Mouse (Mus musculus) mesoderm, embryonic 11.5 days (tissue): ENCODE results near the gene Sspn.

Experiments
- DNase-seq: peaks from one replicate; pipeline ENCODE4 v3.0.0-alpha.2; 2012; ENCODE audit warnings: low read depth, low spot score

The Sspn gene

DNA sequence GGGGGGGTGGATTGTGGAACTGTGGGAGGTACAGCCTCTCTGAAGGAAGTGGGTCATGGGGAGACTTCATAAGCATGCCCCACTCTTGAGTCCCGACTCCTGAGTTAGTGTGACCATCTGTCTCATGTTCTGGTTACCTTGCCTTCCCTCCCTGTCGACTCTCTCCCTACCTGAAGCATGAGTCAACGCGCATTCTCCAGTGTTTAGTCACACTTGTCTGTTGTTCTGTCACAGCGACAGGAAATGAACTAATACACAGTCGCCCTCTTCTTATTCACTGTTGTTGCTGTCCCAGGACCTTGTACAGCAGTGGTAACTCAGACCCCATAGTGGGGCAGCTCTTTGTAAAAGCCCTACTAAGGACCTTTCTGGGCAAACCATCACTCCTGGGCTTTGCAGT, 41.4 kb downstream of the Sspn start:
- DNase-seq: no peak

GRCm38 (mm10) chr6:145973356-145973755, 41.9 kb downstream of the Sspn start:
- DNase-seq: no peak

DNA sequence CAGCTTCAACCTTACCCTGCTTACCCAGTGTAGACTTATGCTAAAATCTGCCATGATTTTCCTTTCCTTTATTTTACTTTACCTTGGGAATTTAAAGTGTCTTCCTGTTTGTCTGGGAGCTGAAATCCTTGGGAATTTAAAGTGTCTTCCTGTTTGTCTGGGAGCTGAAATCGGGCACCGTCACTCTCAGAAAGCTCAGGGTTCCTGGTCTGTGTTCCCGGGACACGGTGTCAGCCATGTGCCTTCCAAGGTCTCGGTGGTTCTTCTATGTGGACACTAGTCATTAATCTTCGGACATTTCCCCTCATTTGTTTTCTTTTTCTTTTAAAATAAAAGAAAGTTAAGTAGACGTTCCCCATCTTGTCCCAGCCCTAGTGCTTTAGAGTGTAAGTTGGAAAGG, 43.3 kb downstream of the Sspn start:
- no peak for DNase-seq

- no peak for DNase-seq
Measured at GRCm38 (mm10) chr6:145977344-145977743, 45.9 kb downstream of the Sspn start.

- DNase-seq: no peak
Measured at GRCm38 (mm10) chr6:145977771-145978450, 46.5 kb downstream of the Sspn start.

- no peak for DNase-seq
Measured at GRCm38 (mm10) chr6:145981074-145981473, 49.6 kb downstream of the Sspn start.

DNA sequence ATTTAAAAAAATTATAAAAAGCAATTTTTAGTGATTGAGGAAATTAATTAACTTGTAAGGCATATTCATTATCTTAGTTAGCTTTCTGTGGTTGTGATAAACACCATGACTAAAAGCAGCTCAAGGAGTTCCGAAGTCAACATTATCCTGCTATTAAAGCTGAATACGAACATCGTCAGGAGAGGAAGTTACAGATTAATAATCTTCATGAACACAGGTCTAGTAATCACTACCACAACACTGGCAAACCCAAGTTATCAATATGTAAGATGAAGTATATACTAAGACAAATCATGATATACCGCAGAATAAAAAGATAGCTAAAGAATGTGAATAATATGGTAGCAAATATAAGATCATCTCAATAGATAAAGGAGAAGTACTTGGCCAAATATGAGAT, 50.9 kb downstream of the Sspn start:
- no peak for DNase-seq

DNA sequence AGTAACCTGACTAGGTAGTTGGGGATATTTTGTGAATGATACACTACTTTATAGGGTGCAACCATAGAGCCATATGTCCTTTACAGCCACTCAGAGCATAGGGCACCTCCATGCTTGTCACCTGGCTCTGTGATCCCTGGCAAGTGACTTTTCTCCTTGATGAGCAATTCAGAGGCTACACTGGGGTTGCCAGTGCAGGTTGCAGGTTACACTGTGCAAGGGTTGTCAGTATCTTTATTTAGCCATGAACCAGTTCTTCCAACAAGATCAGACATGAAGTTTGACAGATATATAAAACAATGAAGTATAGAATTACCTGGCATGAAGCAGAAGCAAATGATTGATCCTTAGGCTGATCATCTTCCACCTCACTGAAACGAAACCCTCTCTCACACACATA, 59.1 kb downstream of the Sspn start:
- DNase-seq: no peak

- DNase-seq: no peak
Measured at GRCm38 (mm10) chr6:145992526-145992925, 61.1 kb downstream of the Sspn start.

DNA sequence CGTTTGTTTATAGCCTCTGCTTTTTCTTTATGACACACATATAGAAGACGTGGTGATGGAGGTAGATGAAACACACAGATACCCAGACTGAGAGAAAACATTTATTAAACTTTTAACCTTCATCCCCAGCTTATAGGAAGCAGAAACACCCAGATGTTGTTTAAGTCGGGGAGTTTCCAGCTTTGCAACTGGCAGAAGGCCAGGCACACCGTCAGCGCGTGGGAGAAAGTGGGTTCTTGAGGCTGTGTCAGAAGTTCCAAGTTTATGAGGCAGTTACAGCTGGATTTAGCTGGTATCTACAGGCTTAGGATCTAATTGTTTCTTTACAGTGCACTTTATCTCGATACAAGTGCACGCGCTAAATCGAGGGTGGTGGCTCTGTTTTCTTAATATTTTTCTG, 61.5 kb downstream of the Sspn start:
- no peak for DNase-seq

DNA sequence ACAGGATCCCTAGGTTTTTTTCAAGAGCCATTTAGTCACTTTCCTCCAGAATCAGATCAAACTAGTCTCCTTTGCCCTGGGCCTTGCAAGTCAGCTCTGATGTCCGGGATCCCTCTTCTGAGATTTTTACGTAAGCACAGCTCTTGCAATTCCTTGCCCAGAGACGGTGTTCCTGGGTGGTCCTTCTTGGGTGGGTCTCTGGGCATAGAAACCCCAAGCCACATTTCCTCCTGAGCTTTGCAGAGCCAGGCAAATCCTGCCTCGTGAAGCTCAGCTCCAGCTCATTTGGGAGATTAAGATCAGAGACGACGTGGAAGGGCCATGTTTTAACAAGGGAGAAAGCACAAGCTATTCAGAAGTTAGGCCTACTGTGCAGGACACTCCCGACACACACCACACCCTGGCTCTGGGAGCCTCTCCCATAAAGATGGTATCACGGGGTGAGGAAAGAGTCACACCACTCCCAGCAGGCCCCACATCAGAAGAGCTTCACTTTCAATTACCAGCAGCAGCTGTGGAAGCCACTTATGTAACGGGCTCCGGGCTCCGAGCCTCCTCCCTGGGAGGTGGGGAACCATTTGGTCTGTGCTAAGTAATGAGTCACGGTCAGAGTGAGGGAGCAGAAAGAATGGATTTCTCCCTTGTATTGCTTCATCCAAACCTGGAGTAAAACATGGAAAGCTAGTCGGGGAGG, 67.0 kb downstream of the Sspn start:
- peak; percentile 36 for DNase-seq

GRCm38 (mm10) chr6:146000767-146001166, 69.3 kb downstream of the Sspn start:
- no peak for DNase-seq

- DNase-seq: no peak
Measured at GRCm38 (mm10) chr6:146001396-146002191, 70.2 kb downstream of the Sspn start.

DNA sequence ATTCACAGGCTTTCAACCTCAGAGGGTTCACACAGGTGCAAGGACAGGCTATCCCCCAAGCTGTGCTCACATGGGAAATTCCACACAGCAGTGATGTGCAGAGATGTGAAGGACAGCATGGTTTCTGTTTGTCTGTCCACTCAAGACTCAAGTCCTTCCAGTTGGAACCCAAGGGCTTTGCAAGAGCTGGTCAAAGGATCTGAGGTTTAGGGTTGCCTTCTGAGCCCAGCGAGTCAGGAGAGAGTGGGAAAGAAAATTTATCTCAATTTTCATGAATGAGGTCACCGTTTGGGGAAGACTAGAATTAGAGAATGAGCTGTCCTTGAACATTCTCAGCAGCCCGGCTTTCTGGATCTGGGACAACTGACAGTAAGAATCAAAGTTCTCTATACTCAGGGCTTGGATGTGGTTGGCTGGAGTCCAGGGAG, 72.7 kb downstream of the Sspn start:
- DNase-seq: no peak

- no peak for DNase-seq
Measured at GRCm38 (mm10) chr6:146005129-146005886, 73.9 kb downstream of the Sspn start.

- DNase-seq: no peak
Measured at GRCm38 (mm10) chr6:146005935-146006564, 74.6 kb downstream of the Sspn start.

DNA sequence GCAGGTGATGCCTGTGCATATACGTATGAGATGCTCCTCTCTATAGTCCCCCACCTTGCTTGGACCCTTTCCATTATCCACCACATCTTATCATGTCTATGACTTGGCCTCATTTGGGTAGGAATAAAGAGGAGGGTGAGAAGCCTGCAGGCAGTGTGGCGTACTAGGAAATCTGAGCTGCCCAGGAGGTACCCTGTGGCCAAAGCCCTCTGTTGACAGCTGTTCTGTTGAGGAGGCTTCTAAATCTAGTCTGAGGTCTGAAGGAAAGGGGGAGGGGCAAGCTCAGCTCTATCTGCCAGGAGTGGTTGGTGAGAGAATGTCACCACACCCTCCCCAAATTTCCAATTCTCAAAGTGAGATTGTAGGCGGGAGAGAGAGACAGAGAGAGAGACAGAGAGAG, 75.3 kb downstream of the Sspn start:
- DNase-seq: no peak

DNA sequence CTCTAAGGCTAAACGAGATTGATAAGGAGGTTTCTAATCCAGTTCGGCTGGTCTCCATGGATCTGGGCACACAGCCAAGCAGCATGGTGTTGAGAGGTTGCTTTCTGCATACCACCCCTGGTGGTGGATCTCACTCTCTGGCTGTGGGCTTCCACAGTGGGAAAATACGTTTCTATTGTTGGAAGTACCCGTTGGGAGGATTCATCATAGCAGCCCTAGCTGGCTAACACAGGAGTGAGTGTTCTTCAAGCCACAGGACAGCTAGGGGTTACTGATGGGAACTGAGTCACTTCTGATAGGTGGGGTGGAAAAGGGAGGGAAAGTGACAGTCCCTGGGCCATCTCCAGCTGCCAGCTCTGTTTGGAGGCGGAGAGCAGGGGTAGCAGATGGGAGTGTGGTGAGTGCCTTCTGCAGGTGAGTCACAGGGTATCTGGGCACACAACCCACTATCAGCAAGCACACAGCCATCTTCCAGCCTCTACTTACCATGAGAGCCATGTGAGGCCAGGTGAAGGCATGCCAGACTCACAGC, 77.1 kb downstream of the Sspn start:
- DNase-seq: peak; percentile 18

DNA sequence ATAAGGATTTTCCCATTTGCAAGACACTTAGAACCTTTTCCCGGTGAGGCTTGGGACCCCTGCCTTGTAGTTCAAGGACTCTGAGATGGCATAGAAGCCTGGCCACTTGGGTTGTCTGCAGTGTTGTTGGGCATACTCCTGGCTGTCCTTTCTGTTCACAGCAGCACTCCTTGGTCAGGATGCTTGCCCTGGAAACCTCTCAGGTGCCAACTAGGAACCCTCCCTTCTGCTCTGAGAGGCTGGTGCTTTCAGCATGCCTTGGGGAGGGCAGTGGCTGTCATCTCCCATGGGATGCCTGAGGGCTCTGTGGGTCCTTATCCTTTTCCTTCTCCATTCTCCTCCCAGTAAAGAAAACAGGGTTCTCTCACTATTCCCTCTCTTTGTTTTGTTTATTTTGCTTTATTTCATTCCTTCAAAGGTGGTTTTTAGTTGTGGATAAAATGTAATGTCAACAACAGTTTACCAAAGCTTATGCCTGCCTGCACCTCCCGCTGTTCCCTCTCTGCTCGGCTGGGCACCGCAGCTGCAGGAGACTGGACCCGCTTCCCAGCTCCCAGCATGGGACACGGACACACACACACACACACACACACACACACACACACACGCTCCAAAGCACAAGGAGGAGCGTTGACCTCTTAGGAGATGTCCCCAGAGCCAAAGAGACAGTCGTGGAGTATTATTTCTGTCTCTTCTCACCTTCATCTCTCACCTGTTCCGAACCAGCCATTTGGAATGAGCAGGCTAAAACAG, 77.9 kb downstream of the Sspn start:
- DNase-seq: no peak

GRCm38 (mm10) chr6:146010093-146010764, 78.8 kb downstream of the Sspn start:
- DNase-seq: peak; percentile 35
